Mouse (Mus musculus) cerebellum, adult 2 months (tissue): ENCODE measurements at regions not wholly inside any gene's neighbourhood (a gene's known extent, or its start where the extent isn't known, plus 50 kb on each side); places are given as distances from the start of the nearest gene placed in this dataset.

ENCODE experiments used
- DNase-seq, 2 experiments: peaks; one replicate each; pipeline ENCODE4 v3.0.0; 2021
- H3K27ac ChIP-seq: fragments of 200-500 bp; 2 replicates; pipeline ENCODE4 v1.5.1; 2012; ENCODE audit warnings: low read length, control low read depth, inconsistent platforms; ENCODE audit not compliant: insufficient read depth
- H3K27me3 ChIP-seq: fragments of 200-500 bp; 2 replicates; pipeline ENCODE4 v1.6.1; 2012; ENCODE audit warnings: inconsistent platforms, mild to moderate bottlenecking, low read length, moderate library complexity; ENCODE audit not compliant: control insufficient read depth, insufficient read depth
- H3K4me1 ChIP-seq: fragments of 200-500 bp; 2 replicates; pipeline ENCODE4 v1.6.1; 2011; ENCODE audit warnings: low read length; ENCODE audit not compliant: control insufficient read depth, insufficient read depth
- H3K4me3 ChIP-seq: fragments of 200-500 bp; replicated peaks from 2 replicates; pipeline ENCODE3; 2011; ENCODE audit warnings: mild to moderate bottlenecking, low read depth, low read length, control low read depth; ENCODE audit not compliant: insufficient read depth
- CTCF ChIP-seq: fragments of 200-500 bp; IDR thresholded peaks from 2 replicates; pipeline ENCODE4 v1.5.1; 2011; ENCODE audit warnings: low read depth, mild to moderate bottlenecking, control low read depth, low read length, moderate library complexity, borderline replicate concordance; ENCODE audit not compliant: insufficient read depth
- POLR2A ChIP-seq: fragments of 200-500 bp; IDR thresholded peaks from 2 replicates; pipeline ENCODE4 v1.6.1; 2011; ENCODE audit warnings: low read length, control low read depth, borderline replicate concordance; ENCODE audit not compliant: insufficient read depth
- WGBS: fragments of 180-500 bp; shearing (Covaris S2); methylation state at CpG from one replicate; pipeline ENCODE4 v1.1.7; 2018; 5-methylcytosine and 5-hydroxymethylcytosine counted together

GRCm38 (mm10) chr6:31299395-31299794 lies 99.1 kb upstream of the Mkln1 start:
- TF ChIP-seq CTCF (no peak), POLR2A (no peak)
- Histone ChIP-seq H3K27ac (no peak overlapping the region), H3K4me1 (no peaks in the 10 kb centered on the region), H3K4me3 (no peak overlapping the region), H3K27me3 (no peaks in the 10 kb centered on the region)
- 84% methylated on average over 7 of the region's 7 CpGs for WGBS
- no peak for DNase-seq

GRCm38 (mm10) chr6:31305736-31306135 lies 92.8 kb upstream of the Mkln1 start:
- TF ChIP-seq CTCF (no peak), POLR2A (no peak)

GRCm38 (mm10) chr6:31307047-31307633 lies 91.4 kb upstream of the Mkln1 start:
- no peak overlapping the region for H3K27ac ChIP-seq
- no peaks in the 10 kb centered on the region for H3K27me3 ChIP-seq
- 68% methylated on average over 5 of the region's 5 CpGs for WGBS
- H3K4me3 ChIP-seq, result no peak overlapping the region
- DNase-seq, result no peak
- no peak for TF ChIP-seq CTCF
- TF ChIP-seq POLR2A, result no peak
- no peaks in the 10 kb centered on the region for H3K4me1 ChIP-seq

More at GRCm38 (mm10) chr6:31305736-31306135, 92.8 kb upstream of the Mkln1 start:
- no peak for DNase-seq
- no peak overlapping the region for H3K27ac ChIP-seq
- H3K4me1 ChIP-seq, result no peaks in the 10 kb centered on the region
- no peaks in the 10 kb centered on the region for H3K27me3 ChIP-seq
- WGBS, result 65% methylated on average over 5 of the region's 5 CpGs
- H3K4me3 ChIP-seq, result no peak overlapping the region

GRCm38 (mm10) chr6:31307899-31308298 lies 90.6 kb upstream of the Mkln1 start:
- no peak for DNase-seq
- H3K27me3 ChIP-seq, result no peaks in the 10 kb centered on the region
- WGBS, result 43% methylated on average over 4 of the region's 4 CpGs
- H3K4me1 ChIP-seq, result no peaks in the 10 kb centered on the region
- no peak overlapping the region for H3K4me3 ChIP-seq
- no peak overlapping the region for H3K27ac ChIP-seq
- no peak for TF ChIP-seq POLR2A
- no peak for TF ChIP-seq CTCF

GRCm38 (mm10) chr6:31310660-31311059 lies 87.9 kb upstream of the Mkln1 start:
- no peaks in the 10 kb centered on the region for H3K4me1 ChIP-seq
- TF ChIP-seq POLR2A, result no peak
- no peak for TF ChIP-seq CTCF

GRCm38 (mm10) chr6:31313869-31314470 lies 84.6 kb upstream of the Mkln1 start:
- 52% methylated on average over 5 of the region's 5 CpGs for WGBS
- H3K4me1 ChIP-seq, result no peaks in the 10 kb centered on the region
- no peak overlapping the region for H3K4me3 ChIP-seq
- TF ChIP-seq CTCF, result no peak
- H3K27me3 ChIP-seq, result no peaks in the 10 kb centered on the region
- H3K27ac ChIP-seq, result peak overlapping the region; percentile 20; the same call in 1 of the 2 replicates
- no peak for DNase-seq

More at GRCm38 (mm10) chr6:31310660-31311059, 87.9 kb upstream of the Mkln1 start:
- Histone ChIP-seq H3K4me3 (no peak overlapping the region), H3K27me3 (no peaks in the 10 kb centered on the region), H3K27ac (no peak overlapping the region)
- WGBS, result 95% methylated on average over 5 of the region's 5 CpGs
- DNase-seq, result no peak

GRCm38 (mm10) chr6:31317741-31318225 lies 80.8 kb upstream of the Mkln1 start:
- H3K27ac ChIP-seq, result no peak overlapping the region
- no peaks in the 10 kb centered on the region for H3K27me3 ChIP-seq
- TF ChIP-seq POLR2A (no peak), CTCF (no peak)
- WGBS, result 42% methylated on average over 12 of the region's 12 CpGs
- H3K4me3 ChIP-seq, result no peak overlapping the region
- H3K4me1 ChIP-seq, result no peaks in the 10 kb centered on the region
- DNase-seq, result no peak

- 21% methylated on average over 11 of the region's 11 CpGs for WGBS
- H3K27me3 ChIP-seq, result no peaks in the 10 kb centered on the region
- no peak overlapping the region for H3K4me3 ChIP-seq
- TF ChIP-seq CTCF (no peak; the same call in 1 of the 2 replicates), POLR2A (no peak)
- peak in 1 of 2 experiments; percentile 17 for DNase-seq
- H3K4me1 ChIP-seq, result no peaks in the 10 kb centered on the region
- no peak overlapping the region for H3K27ac ChIP-seq
Observed at GRCm38 (mm10) chr6:31318506-31318905, 80.0 kb upstream of the Mkln1 start.
